Mouse (Mus musculus): ENCODE data around the gene Fam78a.
"Not testable (repeated sequence)": the region's sequence is repeated elsewhere in the genome, so short reads cannot be mapped to it uniquely, and the experiment has no call there.

Fam78a gene

GRCm38 (mm10) chr2:32043836-32044235, 40.8 kb downstream of the Fam78a start:
- no peak for DNase-seq (ENCODE audit: low spot score)

DNA sequence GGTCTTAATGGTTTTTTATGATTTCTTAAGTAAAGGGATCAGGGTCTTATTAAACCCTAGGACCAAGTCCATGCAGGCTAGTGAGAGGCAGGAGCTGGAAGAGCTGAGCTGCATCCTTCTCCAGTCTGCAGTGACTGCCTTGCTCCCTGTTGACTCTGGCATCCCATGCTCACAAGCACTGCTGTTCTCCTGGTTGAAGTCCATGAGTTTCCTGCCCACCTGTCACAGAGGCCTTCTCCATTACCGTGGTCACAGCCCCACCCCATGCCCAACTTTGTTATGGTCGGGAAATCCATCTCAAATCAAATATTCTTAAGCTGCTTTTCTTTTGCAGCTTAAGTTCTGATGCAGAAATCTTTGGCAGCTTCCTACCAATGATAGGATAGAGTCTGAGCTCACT, 43.6 kb downstream of the Fam78a start:
- DNase-seq (ENCODE audit: low spot score): no peak

GRCm38 (mm10) chr2:32040646-32041045, 44.0 kb downstream of the Fam78a start:
- not testable (repeated sequence) for DNase-seq (ENCODE audit: low spot score)

GRCm38 (mm10) chr2:32038661-32039081, 46.0 kb downstream of the Fam78a start:
- no peak for DNase-seq (ENCODE audit: low spot score)

- DNase-seq (ENCODE audit: low spot score): no peak
Observed at GRCm38 (mm10) chr2:32037279-32037858, 47.3 kb downstream of the Fam78a start.

DNA sequence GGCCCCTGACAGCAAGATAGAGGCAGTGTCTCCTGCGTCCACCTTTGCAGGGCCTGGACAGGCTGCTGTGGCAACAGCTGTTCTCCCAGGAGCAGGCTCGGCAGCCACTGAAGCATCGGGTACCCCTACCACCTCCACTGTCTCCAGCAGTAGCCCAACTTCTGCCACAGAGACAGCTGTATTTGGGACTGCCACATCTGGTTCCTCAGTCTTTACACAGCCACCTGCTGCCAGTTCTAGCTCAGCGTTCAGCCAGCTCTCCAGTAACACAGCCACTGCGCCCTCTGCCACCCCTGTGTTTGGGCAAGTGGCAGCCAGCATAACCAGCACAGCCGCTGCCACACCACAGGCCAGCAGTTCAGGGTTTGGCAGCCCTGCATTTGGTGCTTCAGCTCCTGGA, 50.5 kb downstream of the Fam78a start:
- no peak for DNase-seq (ENCODE audit: low spot score)

DNA sequence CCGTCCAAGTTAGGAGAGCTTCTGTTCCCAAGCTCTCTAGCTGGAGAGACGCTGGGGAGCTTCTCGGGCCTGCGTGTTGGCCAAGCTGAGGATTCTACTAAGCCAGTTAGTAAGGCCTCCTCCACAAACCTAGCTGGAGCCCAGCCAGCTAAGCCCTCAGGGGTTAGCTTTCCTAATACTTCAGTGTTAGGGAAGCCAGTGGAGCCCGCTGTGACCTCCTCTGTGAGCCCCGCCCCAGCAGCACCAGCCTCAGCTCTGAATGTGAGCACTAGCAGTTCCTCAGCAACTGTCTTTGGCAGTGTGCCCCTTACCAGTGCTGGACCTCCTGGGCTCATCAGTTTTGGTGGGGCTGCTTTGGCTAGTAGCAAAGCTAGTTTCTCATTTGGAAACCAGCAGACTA, 51.2 kb downstream of the Fam78a start:
- DNase-seq (ENCODE audit: low spot score): no peak

- DNase-seq (ENCODE audit: low spot score): no peak
Observed at GRCm38 (mm10) chr2:32029636-32030035, 55.0 kb downstream of the Fam78a start.

- no peak for DNase-seq (ENCODE audit: low spot score)
Observed at GRCm38 (mm10) chr2:32024372-32024771, 60.3 kb downstream of the Fam78a start.

DNA sequence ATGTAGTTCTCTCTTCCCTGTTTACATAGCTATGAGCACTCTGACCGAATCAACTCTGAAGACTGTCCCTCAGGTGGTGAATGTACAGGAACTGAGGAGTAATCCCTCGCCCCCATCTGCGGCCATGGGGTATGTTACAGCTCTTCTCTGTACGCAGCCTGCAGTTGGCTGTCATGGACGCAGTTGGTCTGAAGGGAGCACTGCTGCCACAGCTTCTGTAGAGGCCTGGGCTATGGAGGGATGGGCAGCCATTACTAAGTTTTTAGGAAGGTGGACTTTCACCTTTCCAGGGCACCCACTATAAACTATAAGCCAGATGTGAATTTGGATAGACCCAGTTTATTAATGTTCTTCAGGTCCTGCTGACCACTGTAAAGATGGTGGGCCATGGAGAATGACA, 64.4 kb downstream of the Fam78a start:
- DNase-seq (ENCODE audit: low spot score): no peak

- no peak for DNase-seq (ENCODE audit: low spot score)
Observed at GRCm38 (mm10) chr2:32019704-32020103, 65.0 kb downstream of the Fam78a start.

DNA sequence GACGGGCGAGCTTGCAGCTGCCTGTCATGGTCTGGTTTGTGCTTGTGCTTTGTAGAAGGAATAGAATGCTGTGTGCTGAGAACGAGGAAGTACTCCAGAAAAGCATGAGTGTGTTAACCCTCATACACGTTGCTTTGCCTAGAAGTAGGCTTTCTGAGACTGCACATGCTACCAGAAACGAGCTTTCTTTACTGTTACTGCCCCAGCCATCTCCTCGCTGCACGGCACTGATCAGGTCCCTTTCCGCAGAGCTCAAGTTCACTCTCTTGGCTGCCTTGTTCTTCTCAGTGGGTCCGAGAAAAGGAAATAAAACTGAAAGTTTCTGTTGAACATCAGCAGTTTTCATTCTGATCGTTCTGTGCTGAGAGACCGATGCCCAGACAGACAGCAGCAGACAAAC, 75.9 kb downstream of the Fam78a start:
- DNase-seq (ENCODE audit: low spot score): no peak

DNA sequence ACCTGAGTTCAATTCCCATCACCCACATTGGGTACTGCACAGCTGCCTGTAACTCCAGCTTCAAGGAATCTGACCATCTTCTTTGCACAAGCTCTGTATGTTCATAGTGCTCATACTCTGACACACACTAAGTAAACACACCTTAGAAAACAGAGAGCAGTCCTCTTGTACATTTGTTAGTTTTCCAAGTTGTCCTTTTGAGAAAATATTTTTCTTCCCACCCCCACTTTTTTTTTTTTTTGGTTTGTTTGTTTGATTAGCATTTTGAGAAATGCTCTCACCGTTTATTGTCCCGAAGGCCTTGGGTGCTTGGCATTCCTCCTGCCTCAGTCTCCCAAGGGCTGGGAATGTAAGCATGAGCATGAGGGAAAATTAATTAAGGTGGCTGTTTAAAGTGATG, 76.3 kb downstream of the Fam78a start:
- DNase-seq (ENCODE audit: low spot score): no peak
